ENCODE assay signal across 18 mouse cellular contexts in the genomic region with DNA sequence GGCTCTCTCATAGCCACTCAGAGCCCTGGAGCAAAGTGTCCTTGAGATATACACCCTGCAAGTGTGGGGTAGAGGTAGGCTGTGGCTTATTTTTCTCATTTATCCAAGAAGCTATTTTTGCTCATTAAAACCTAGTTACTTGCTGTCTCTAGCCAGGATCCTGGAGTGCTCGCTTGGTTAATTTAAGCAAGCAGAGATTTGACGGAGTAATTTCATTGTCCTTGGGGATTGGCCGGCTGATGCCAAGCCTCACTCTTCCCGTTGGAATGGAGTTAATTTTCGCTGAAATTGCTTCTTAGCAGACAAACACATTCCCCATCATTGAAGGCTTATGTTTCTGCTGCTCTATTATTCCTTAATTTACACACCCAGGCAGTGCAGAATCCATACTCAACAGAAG.
DNase-seq lines count a peak whose midpoint lies in the region; ATAC-seq and TF ChIP-seq lines count a peak whose summit lies in the region.
"Had no signal": no experiment of that assay in that cellular context is flagged by ENCODE, and none has a peak within 500 bp of the region (broad histone marks: within the 10 kb centered on the region; RNA-seq: fewer than 3 reads in every experiment).

No protein-coding gene starts in this region.

- no peak overlapping the region for H3K9ac ChIP-seq in hindbrain, embryonic 15.5 days
- no peak overlapping the region for H3K9ac ChIP-seq in neural tube, embryonic 13.5 days
- no peak overlapping the region for H3K9ac ChIP-seq in midbrain, postnatal 0 days (replicated peaks; ENCODE audit: low read length, poor library complexity, severe bottlenecking)
- H3K9ac ChIP-seq: forebrain, embryonic 13.5 days; forebrain, postnatal 0 days; heart, embryonic 15.5 days had no signal

- no peaks in the 10 kb centered on the region for H3K36me3 ChIP-seq in hindbrain, embryonic 15.5 days
- no peaks in the 10 kb centered on the region for H3K36me3 ChIP-seq in hindbrain, embryonic 10.5 days
- no peaks in the 10 kb centered on the region for H3K36me3 ChIP-seq in neural tube, embryonic 13.5 days
- no peaks in the 10 kb centered on the region for H3K36me3 ChIP-seq in midbrain, postnatal 0 days (ENCODE audit: insufficient read depth, low read length)
- H3K36me3 ChIP-seq: embryonic facial prominence, embryonic 10.5 days; heart, embryonic 15.5 days had no signal

- 0 out of 2 replicates have a peak, but pooled peaks have one; percentile 12 for ATAC-seq in hindbrain, embryonic 15.5 days (ENCODE audit: low FRiP score, low read depth)
- ATAC-seq in neural tube, embryonic 13.5 days (ENCODE audit: low read depth): no peak
- no peak for ATAC-seq in midbrain, postnatal 0 days (ENCODE audit: low FRiP score)
- ATAC-seq: activated CD4-positive, CD25-positive, alpha-beta regulatory T cell, adult 4 months; forebrain, embryonic 13.5 days; forebrain, postnatal 0 days; Patski had no signal

- no peak overlapping the region for H3K4me2 ChIP-seq in hindbrain, embryonic 15.5 days
- no peak overlapping the region for H3K4me2 ChIP-seq in neural tube, embryonic 13.5 days
- H3K4me2 ChIP-seq in midbrain, postnatal 0 days (ENCODE audit: low read depth, low read length, poor library complexity, severe bottlenecking): no peak overlapping the region
- H3K4me2 ChIP-seq: forebrain, embryonic 13.5 days; heart, embryonic 11.5 days; heart, embryonic 15.5 days had no signal

- no peaks in the 10 kb centered on the region for H3K27me3 ChIP-seq in hindbrain, embryonic 15.5 days
- no peaks in the 10 kb centered on the region for H3K27me3 ChIP-seq in hindbrain, embryonic 10.5 days (ENCODE audit: insufficient read depth, poor library complexity, severe bottlenecking)
- no peaks in the 10 kb centered on the region for H3K27me3 ChIP-seq in neural tube, embryonic 13.5 days
- H3K27me3 ChIP-seq in midbrain, postnatal 0 days (ENCODE audit: insufficient read depth, low read length): no peaks in the 10 kb centered on the region
- H3K27me3 ChIP-seq: forebrain, embryonic 13.5 days; heart, embryonic 15.5 days; Patski had no signal

- peaks cover 21% of the 10 kb centered on the region for H3K4me1 ChIP-seq in hindbrain, embryonic 15.5 days (replicated peaks)
- peaks cover 35% of the 10 kb centered on the region for H3K4me1 ChIP-seq in hindbrain, embryonic 10.5 days (replicated peaks)
- peaks cover 50% of the 10 kb centered on the region for H3K4me1 ChIP-seq in neural tube, embryonic 13.5 days (replicated peaks)
- H3K4me1 ChIP-seq in midbrain, postnatal 0 days (ENCODE audit: insufficient read depth, low read length): no peaks in the 10 kb centered on the region; the same call in 1 of the 2 replicates
- H3K4me1 ChIP-seq: heart, embryonic 15.5 days had no signal

- no peak for DNase-seq in hindbrain, embryonic 10.5 days (ENCODE audit: low spot score)
- DNase-seq in neural tube, embryonic 10.5 days (ENCODE audit: extremely low spot score, low spot score): no peak
- peak; percentile 49 for DNase-seq in midbrain, postnatal 0 days (ENCODE audit: low spot score)
- no peak for DNase-seq in left cerebral cortex, adult 2 months (ENCODE audit: extremely low spot score in 1 of 2, low spot score in 2 of 2)
- DNase-seq: adrenal gland, postnatal 14 days; cerebellum, postnatal 10 days; forebrain, postnatal 0 days; gastrocnemius, postnatal 14 days; heart, adult 2 months; heart, postnatal 14 days had no signal

- 36% methylated on average over 5 of the region's 5 CpGs for WGBS in hindbrain, embryonic 15.5 days
- WGBS in hindbrain, embryonic 10.5 days: 79% methylated on average over 5 of the region's 5 CpGs
- WGBS in neural tube, embryonic 13.5 days: 41% methylated on average over 5 of the region's 5 CpGs
- WGBS in midbrain, postnatal 0 days: 54% methylated on average over 5 of the region's 5 CpGs

- TF ChIP-seq CTCF in midbrain, postnatal 0 days (IDR thresholded peaks at IDR 0.05): no peak
- no peak for TF ChIP-seq CTCF in left cerebral cortex, adult 2 months (IDR thresholded peaks at IDR 0.05)

- intact Hi-C loops in left cerebral cortex, adult 2 months (cut with DNase I): no loop called here

- H3K9me3 ChIP-seq in hindbrain, embryonic 15.5 days: no peaks in the 10 kb centered on the region
- peaks cover 7% of the 10 kb centered on the region for H3K9me3 ChIP-seq in hindbrain, embryonic 10.5 days
- 0 out of 2 replicates have a peak, but pooled peaks cover 2% of the 10 kb centered on the region for H3K9me3 ChIP-seq in neural tube, embryonic 13.5 days
- no peaks in the 10 kb centered on the region for H3K9me3 ChIP-seq in midbrain, postnatal 0 days (ENCODE audit: low read length)
- H3K9me3 ChIP-seq: embryonic facial prominence, embryonic 10.5 days; forebrain, embryonic 13.5 days; heart, embryonic 15.5 days had no signal

- peak overlapping the region; percentile 44; the same call in 1 of the 2 replicates for H3K27ac ChIP-seq in hindbrain, embryonic 15.5 days (replicated peaks)
- no peak overlapping the region for H3K27ac ChIP-seq in hindbrain, embryonic 10.5 days
- peak overlapping the region; percentile 59 for H3K27ac ChIP-seq in neural tube, embryonic 13.5 days (replicated peaks)
- H3K27ac ChIP-seq in midbrain, postnatal 0 days (ENCODE audit: low read depth, low read length): 0 out of 2 replicates have a peak overlapping the region, but pooled peaks have one; percentile 0
- H3K27ac ChIP-seq in left cerebral cortex, adult 2 months: no peak overlapping the region
- H3K27ac ChIP-seq: embryonic facial prominence, embryonic 10.5 days; forebrain, embryonic 13.5 days; heart, adult 2 months; heart, embryonic 15.5 days had no signal

- H3K4me3 ChIP-seq in hindbrain, embryonic 15.5 days: no peak overlapping the region
- H3K4me3 ChIP-seq in hindbrain, embryonic 10.5 days: no peak overlapping the region
- H3K4me3 ChIP-seq in neural tube, embryonic 13.5 days: no peak overlapping the region
- no peak overlapping the region for H3K4me3 ChIP-seq in midbrain, postnatal 0 days (ENCODE audit: low read depth, low read length)
- no peak overlapping the region for H3K4me3 ChIP-seq in left cerebral cortex, adult 2 months
- H3K4me3 ChIP-seq: embryonic facial prominence, embryonic 10.5 days; forebrain, embryonic 13.5 days; heart, adult 2 months; heart, embryonic 15.5 days had no signal

Comparison
In these comparisons a context has a peak if more than half of its experiments do, and no peak if none do; other contexts are left out.
1. H3K27ac ChIP-seq: peak in hindbrain, embryonic 15.5 days (single experiment), neural tube, embryonic 13.5 days (single experiment) and midbrain, postnatal 0 days (single experiment); none in hindbrain, embryonic 10.5 days (single experiment) and left cerebral cortex, adult 2 months (single experiment).